ENCODE assay signal across 16 mouse cellular contexts in genomic region chr11:110366902-110367301, GRCm38 (mm10). TPM values are rescaled to one million over a fixed set of nuclear protein-coding genes. Genes with fewer than 3 reads are reported as not detected.
DNase-seq lines count a peak whose midpoint lies in the region; ATAC-seq and TF ChIP-seq lines count a peak whose summit lies in the region.
"Had no signal": no experiment of that assay in that cellular context is flagged by ENCODE, and none has a peak within 500 bp of the region (broad histone marks: within the 10 kb centered on the region; RNA-seq: fewer than 3 reads in every experiment).

No protein-coding gene starts in this region.

- H3K4me2 ChIP-seq in intestine, postnatal 0 days (replicated peaks; ENCODE audit: low read depth), result no peak overlapping the region
- H3K4me2 ChIP-seq in intestine, embryonic 15.5 days (replicated peaks), result no peak overlapping the region
- H3K4me2 ChIP-seq: lung, embryonic 15.5 days had no signal

- H3K27ac ChIP-seq in intestine, postnatal 0 days (ENCODE audit: low read depth, low read length), result no peak overlapping the region
- no peak overlapping the region for H3K27ac ChIP-seq in intestine, embryonic 15.5 days
- H3K27ac ChIP-seq in ES-E14 (ENCODE audit: insufficient read depth, low read depth, low read length, poor library complexity, severe bottlenecking), result no peak overlapping the region
- H3K27ac ChIP-seq: lung, embryonic 15.5 days had no signal

- WGBS in intestine, postnatal 0 days, result 78% methylated on average over 3 of the region's 3 CpGs
- 77% methylated on average over 3 of the region's 3 CpGs for WGBS in intestine, embryonic 15.5 days

- no peak for ATAC-seq in intestine, postnatal 0 days
- ATAC-seq in intestine, embryonic 15.5 days, result no peak
- no peak for ATAC-seq in monocyte, adult 5-6 weeks (replicated peaks; ENCODE audit: insufficient number of reproducible peaks, low FRiP score, low TSS enrichment, poor library complexity, severe bottlenecking)
- ATAC-seq: hindbrain, embryonic 16.5 days had no signal

- in situ Hi-C loops in ES-E14 (cut with MboI; ENCODE audit: low sequenced_read_pairs in 2 of 2, unreplicated experiment in 2 of 2), result loop anchor here (5.0 to 10.0 kb wide), 2 partner anchors 118 to 125 kb away; no protein-coding TSS in a partner anchor

- H3K36me3 ChIP-seq in intestine, postnatal 0 days (ENCODE audit: control insufficient read depth, insufficient read depth), result no peaks in the 10 kb centered on the region
- no peaks in the 10 kb centered on the region for H3K36me3 ChIP-seq in intestine, embryonic 15.5 days
- H3K36me3 ChIP-seq in ES-E14 (ENCODE audit: control insufficient read depth, insufficient read depth, low read length, poor library complexity, severe bottlenecking), result no peaks in the 10 kb centered on the region
- H3K36me3 ChIP-seq: lung, embryonic 15.5 days had no signal

- TF ChIP-seq CTCF in intestine, postnatal 0 days (IDR thresholded peaks at IDR 0.05; ENCODE audit: low read depth), result peak; percentile 38

- no peaks in the 10 kb centered on the region for H3K4me1 ChIP-seq in intestine, postnatal 0 days (replicated peaks; ENCODE audit: control insufficient read depth, insufficient read depth, low read length)
- no peaks in the 10 kb centered on the region; the same call in 1 of the 2 replicates for H3K4me1 ChIP-seq in intestine, embryonic 15.5 days (replicated peaks)
- no peaks in the 10 kb centered on the region for H3K4me1 ChIP-seq in ES-E14 (ENCODE audit: control insufficient read depth in 2 of 2, insufficient read depth in 2 of 2, low read length in 2 of 2, poor library complexity in 1 of 2)
- H3K4me1 ChIP-seq: lung, embryonic 15.5 days had no signal

- no peaks in the 10 kb centered on the region for H3K27me3 ChIP-seq in intestine, postnatal 0 days (replicated peaks; ENCODE audit: control insufficient read depth, insufficient read depth, low read length)
- H3K27me3 ChIP-seq in intestine, embryonic 15.5 days (replicated peaks), result no peaks in the 10 kb centered on the region
- H3K27me3 ChIP-seq: lung, embryonic 15.5 days had no signal

- no peak overlapping the region for H3K9ac ChIP-seq in intestine, postnatal 0 days (ENCODE audit: low read depth, low read length)
- H3K9ac ChIP-seq in intestine, embryonic 15.5 days, result no peak overlapping the region
- H3K9ac ChIP-seq in ES-E14 (ENCODE audit: insufficient read depth, low read depth, low read length, poor library complexity, severe bottlenecking), result no peak overlapping the region
- H3K9ac ChIP-seq: lung, embryonic 15.5 days had no signal

- no peaks in the 10 kb centered on the region for H3K9me3 ChIP-seq in intestine, postnatal 0 days (ENCODE audit: control insufficient read depth)
- no peaks in the 10 kb centered on the region for H3K9me3 ChIP-seq in intestine, embryonic 15.5 days
- no peaks in the 10 kb centered on the region for H3K9me3 ChIP-seq in ES-E14 (ENCODE audit: control insufficient read depth, insufficient read depth, low read depth, low read length)
- H3K9me3 ChIP-seq: lung, embryonic 15.5 days had no signal

- DNase-seq in 3T3-L1 (ENCODE audit: low read depth, low spot score), result peak; percentile 8
- peak; percentile 44 for DNase-seq in ES-E14 (ENCODE audit: low read depth, low spot score)
- peak; percentile 38 for DNase-seq in induced T-regulatory cell, adult 2 months (ENCODE audit: low read depth)
- DNase-seq in neural tube, embryonic 10.5 days (ENCODE audit: extremely low spot score, low spot score), result no peak
- no peak for DNase-seq in gastrocnemius, postnatal 10 days
- DNase-seq: adrenal gland, postnatal 14 days; cerebellum, adult 11 months; heart, adult 11 months; kidney, postnatal 10 days; left cerebral cortex, postnatal 4 days had no signal

- H3K4me3 ChIP-seq in intestine, postnatal 0 days (ENCODE audit: low read depth, low read length), result no peak overlapping the region
- H3K4me3 ChIP-seq in intestine, embryonic 15.5 days (replicated peaks), result no peak overlapping the region
- no peak overlapping the region for H3K4me3 ChIP-seq in ES-E14 (ENCODE audit: insufficient read depth in 1 of 2, low read depth in 1 of 2, low read length in 2 of 2, poor library complexity in 1 of 2, severe bottlenecking in 1 of 2)
- H3K4me3 ChIP-seq: lung, embryonic 15.5 days; myocyte had no signal

TF ChIP-seq in ES-E14, 5 proteins besides CTCF, POLR2A, EP300 and RAD21:
- TF ChIP-seq MAFK (IDR thresholded peaks at IDR 0.05; ENCODE audit: insufficient read depth, low read depth, low read length) (no peak), ZC3H11A (IDR thresholded peaks at IDR 0.05; ENCODE audit: borderline replicate concordance, low read depth, low read length) (no peak), HCFC1 (IDR thresholded peaks at IDR 0.05; ENCODE audit: borderline replicate concordance, insufficient read depth, low read length) (no peak), CHD2 (IDR thresholded peaks at IDR 0.05; ENCODE audit: low read depth, low read length) (no peak), ZNF384 (IDR thresholded peaks at IDR 0.05; ENCODE audit: low read depth, low read length) (no peak)

RNA-seq across cellular contexts. Expression of gene Abca5, which starts 29.4 kb away (rescaled TPM):
- polyA plus RNA-seq in intestine, postnatal 0 days (2015; fragmentation: Nextera tagmentation; extraction: Ambion mirVana), result 1.5 and 2.4 TPM in 2 replicates
- 2.4 and 2.9 TPM in 2 replicates for polyA plus RNA-seq in intestine, embryonic 15.5 days (2015; fragmentation: Nextera tagmentation; extraction: Ambion mirVana)
- 2.4 and 4.0 TPM in 2 replicates for total RNA-seq in ES-E14 (2012; rRNA removed)
- 0.29 to 7.1 TPM (median 0.75 TPM) in 3 replicates for total RNA-seq in monocyte, adult 5-6 weeks (2017)
- 10 to 100 TPM; 13.4 to 13.5 TPM for total RNA-seq in gastrocnemius, postnatal 10 days (2021)

RNA-seq across cellular contexts. Expression of gene Map2k6, which starts 32.0 kb away (rescaled TPM):
- polyA plus RNA-seq in intestine, postnatal 0 days (2015; fragmentation: Nextera tagmentation; extraction: Ambion mirVana), result 3.4 and 3.8 TPM in 2 replicates
- 17.8 and 18.9 TPM in 2 replicates for polyA plus RNA-seq in intestine, embryonic 15.5 days (2015; fragmentation: Nextera tagmentation; extraction: Ambion mirVana)
- 6.4 and 9.8 TPM in 2 replicates for total RNA-seq in ES-E14 (2012; rRNA removed)
- 8.5 to 15.1 TPM (median 11.4 TPM) in 3 replicates for total RNA-seq in monocyte, adult 5-6 weeks (2017)
- 10 to 100 TPM; 25.2 to 31.6 TPM for total RNA-seq in gastrocnemius, postnatal 10 days (2021)

Comparison
In these comparisons a context has a peak if more than half of its experiments do, and no peak if none do; other contexts are left out.
1. DNase-seq: peak in 3T3-L1 (single experiment), ES-E14 (single experiment) and induced T-regulatory cell, adult 2 months (single experiment); none in neural tube, embryonic 10.5 days (single experiment) and gastrocnemius, postnatal 10 days (single experiment).